Mouse (Mus musculus) T-helper 1 cell (primary cell): Measurements from ENCODE around the gene Hoxa7.

Experiments
- in situ Hi-C: fragments of 300-600 bp; cut with MboI, MseI; formaldehyde crosslinking; loops from one replicate; pipeline ENCODE4 v1.15.1; 2025; ENCODE audit warnings: high pct_unique_total_duplicates

Hoxa7 gene

GRCm38 (mm10) chr6:52228475-52229465, 7.1 kb upstream of the Hoxa7 start:
- in situ Hi-C loops: loop anchor here (5.0 to 25.0 kb wide), 3 partner anchors 34 to 1059 kb away; partner anchors contain the start of genes Creb5 and Hoxa13

- in situ Hi-C loops: loop anchor here (5.0 to 25.0 kb wide), 3 partner anchors 35 to 1060 kb away; partner anchors contain the start of genes Creb5 and Hoxa13
Measured at GRCm38 (mm10) chr6:52227470-52228222, 6.0 kb upstream of the Hoxa7 start.

- in situ Hi-C loops: loop anchor here (5.0 to 25.0 kb wide), 3 partner anchors 36 to 1061 kb away; partner anchors contain the start of genes Creb5 and Hoxa13
Measured at GRCm38 (mm10) chr6:52226569-52227257, 5.1 kb upstream of the Hoxa7 start.

GRCm38 (mm10) chr6:52225612-52226568, 4.2 kb upstream of the Hoxa7 start:
- in situ Hi-C loops: loop anchor here (5.0 to 25.0 kb wide), 3 partner anchors 36 to 1061 kb away; partner anchors contain the start of genes Creb5 and Hoxa13

- in situ Hi-C loops: loop anchor here (5.0 to 25.0 kb wide), 5 partner anchors 37 to 1062 kb away; partner anchors contain the start of genes Creb5 and Hoxa13
Measured at GRCm38 (mm10) chr6:52224895-52225611, 3.4 kb upstream of the Hoxa7 start.

- in situ Hi-C loops: loop anchor here (5.0 to 10.0 kb wide), 3 partner anchors 219 to 637 kb away; no protein-coding TSS in a partner anchor
Measured at GRCm38 (mm10) chr6:52223939-52224760, 2.5 kb upstream of the Hoxa7 start.

GRCm38 (mm10) chr6:52222729-52223128, 1.1 kb upstream of the Hoxa7 start:
- in situ Hi-C loops: loop anchor here (5.0 to 10.0 kb wide), 3 partner anchors 218 to 635 kb away; no protein-coding TSS in a partner anchor

GRCm38 (mm10) chr6:52221993-52222685, 485 bp upstream of the Hoxa7 start:
- in situ Hi-C loops: loop anchor here (5.0 to 10.0 kb wide), 3 partner anchors 217 to 635 kb away; no protein-coding TSS in a partner anchor

GRCm38 (mm10) chr6:52220865-52221310, 766 bp downstream of the Hoxa7 start:
- in situ Hi-C loops: loop anchor here (5.0 to 10.0 kb wide), 3 partner anchors 216 to 634 kb away; no protein-coding TSS in a partner anchor

GRCm38 (mm10) chr6:52220003-52220864, 1.4 kb downstream of the Hoxa7 start:
- in situ Hi-C loops: loop anchor here (5.0 to 10.0 kb wide), 3 partner anchors 215 to 633 kb away; no protein-coding TSS in a partner anchor

- in situ Hi-C loops: loop anchor here (5.0 kb wide), 2 partner anchors 357 to 1047 kb away; no protein-coding TSS in a partner anchor
Measured at GRCm38 (mm10) chr6:52219234-52219942, 2.3 kb downstream of the Hoxa7 start.

GRCm38 (mm10) chr6:52218643-52219215, 2.9 kb downstream of the Hoxa7 start:
- in situ Hi-C loops: loop anchor here (5.0 kb wide), 2 partner anchors 356 to 1046 kb away; no protein-coding TSS in a partner anchor

GRCm38 (mm10) chr6:52217895-52218642, 3.6 kb downstream of the Hoxa7 start:
- in situ Hi-C loops: loop anchor here (5.0 kb wide), 2 partner anchors 356 to 1046 kb away; no protein-coding TSS in a partner anchor

- in situ Hi-C loops: loop anchor here (5.0 kb wide), 2 partner anchors 355 to 1045 kb away; no protein-coding TSS in a partner anchor
Measured at GRCm38 (mm10) chr6:52217459-52217768, 4.2 kb downstream of the Hoxa7 start.
